Mouse (Mus musculus): ENCODE results near the gene Fyb.

GRCm38 (mm10) chr15:6647066-6647465 is 124.4 kb downstream of the Fyb start:
- TF ChIP-seq CTCF (IDR thresholded peaks at IDR 0.05; ENCODE audit: low read depth) = no peak
- TF ChIP-seq EP300 (IDR thresholded peaks at IDR 0.05; ENCODE audit: low read depth) = peak; percentile 40; the same call in 1 of the 2 replicates

Measured in liver, embryonic 14.5 days (tissue).